Mouse (Mus musculus): ENCODE measurements around the gene Wdr5. TPM values are rescaled to one million over a fixed set of nuclear protein-coding genes. Genes with fewer than 3 reads are reported as not detected.
"Not testable (repeated sequence)": the region's sequence is repeated elsewhere in the genome, so short reads cannot be mapped to it uniquely, and the experiment has no call there.

The Wdr5 gene
- polyA plus RNA-seq, 1 experiment from 2014 or later: 37.1 TPM

GRCm38 (mm10) chr2:27490939-27491338, 24.0 kb upstream of the Wdr5 start:
- Histone ChIP-seq H3K36me3 (ENCODE audit: control insufficient read depth, insufficient read depth, low read length) (no peaks in the 10 kb centered on the region), H3K9me3 (ENCODE audit: control insufficient read depth, low read length) (no peaks in the 10 kb centered on the region), H3K27ac (ENCODE audit: low read depth, low read length) (no peak overlapping the region), H3K9ac (replicated peaks; ENCODE audit: low read depth, low read length) (no peak overlapping the region), H3K27me3 (ENCODE audit: control insufficient read depth, insufficient read depth, low read length) (no peaks in the 10 kb centered on the region), H3K4me3 (ENCODE audit: low read depth, low read length) (no peak overlapping the region), H3K4me1 (ENCODE audit: control insufficient read depth, insufficient read depth, low read length) (no peaks in the 10 kb centered on the region), H3K4me2 (ENCODE audit: low read depth, low read length) (no peak overlapping the region)
- ATAC-seq (ENCODE audit: low read depth): no peak
- 93% methylated on average over 2 of the region's 2 CpGs for WGBS

GRCm38 (mm10) chr2:27493971-27494370, 21.0 kb upstream of the Wdr5 start:
- Histone ChIP-seq H3K36me3 (ENCODE audit: control insufficient read depth, insufficient read depth, low read length) (no peaks in the 10 kb centered on the region), H3K4me1 (ENCODE audit: control insufficient read depth, insufficient read depth, low read length) (no peaks in the 10 kb centered on the region), H3K4me2 (ENCODE audit: low read depth, low read length) (no peak overlapping the region), H3K9me3 (ENCODE audit: control insufficient read depth, low read length) (no peaks in the 10 kb centered on the region), H3K4me3 (ENCODE audit: low read depth, low read length) (no peak overlapping the region), H3K9ac (replicated peaks; ENCODE audit: low read depth, low read length) (no peak overlapping the region), H3K27ac (ENCODE audit: low read depth, low read length) (no peak overlapping the region), H3K27me3 (ENCODE audit: control insufficient read depth, insufficient read depth, low read length) (no peaks in the 10 kb centered on the region)
- WGBS: 92% methylated on average over 3 of the region's 3 CpGs
- ATAC-seq (ENCODE audit: low read depth): no peak

- Histone ChIP-seq H3K9me3 (ENCODE audit: control insufficient read depth, low read length) (no peaks in the 10 kb centered on the region), H3K4me2 (ENCODE audit: low read depth, low read length) (peak overlapping the region; percentile 31), H3K36me3 (ENCODE audit: control insufficient read depth, insufficient read depth, low read length) (no peaks in the 10 kb centered on the region), H3K27ac (ENCODE audit: low read depth, low read length) (no peak overlapping the region), H3K4me3 (ENCODE audit: low read depth, low read length) (no peak overlapping the region), H3K9ac (replicated peaks; ENCODE audit: low read depth, low read length) (no peak overlapping the region), H3K4me1 (ENCODE audit: control insufficient read depth, insufficient read depth, low read length) (no peaks in the 10 kb centered on the region), H3K27me3 (ENCODE audit: control insufficient read depth, insufficient read depth, low read length) (no peaks in the 10 kb centered on the region)
- WGBS: 36% methylated on average over 23 of the region's 23 CpGs
- no peak for ATAC-seq (ENCODE audit: low read depth)
Measured at GRCm38 (mm10) chr2:27496391-27497028, 18.4 kb upstream of the Wdr5 start.

GRCm38 (mm10) chr2:27504113-27504885, 10.7 kb upstream of the Wdr5 start:
- no peak overlapping the region for H3K4me2 ChIP-seq (ENCODE audit: low read depth, low read length)
- no peak overlapping the region for H3K9ac ChIP-seq (replicated peaks; ENCODE audit: low read depth, low read length)
- H3K4me1 ChIP-seq (ENCODE audit: control insufficient read depth, insufficient read depth, low read length): no peaks in the 10 kb centered on the region
- H3K9me3 ChIP-seq (ENCODE audit: control insufficient read depth, low read length): no peaks in the 10 kb centered on the region
- no peaks in the 10 kb centered on the region for H3K36me3 ChIP-seq (ENCODE audit: control insufficient read depth, insufficient read depth, low read length)
- no peaks in the 10 kb centered on the region for H3K27me3 ChIP-seq (ENCODE audit: control insufficient read depth, insufficient read depth, low read length)
- H3K27ac ChIP-seq (ENCODE audit: low read depth, low read length): no peak overlapping the region
- ATAC-seq (ENCODE audit: low read depth): no peak
- H3K4me3 ChIP-seq (ENCODE audit: low read depth, low read length): no peak overlapping the region
- 75% methylated on average over 7 of the region's 7 CpGs for WGBS

- H3K9ac ChIP-seq (replicated peaks; ENCODE audit: low read depth, low read length): no peak overlapping the region
- H3K36me3 ChIP-seq (ENCODE audit: control insufficient read depth, insufficient read depth, low read length): no peaks in the 10 kb centered on the region
- WGBS: 18% methylated on average over 6 of the region's 6 CpGs
- no peaks in the 10 kb centered on the region for H3K9me3 ChIP-seq (ENCODE audit: control insufficient read depth, low read length)
- no peak overlapping the region for H3K4me2 ChIP-seq (ENCODE audit: low read depth, low read length)
- no peak for ATAC-seq (ENCODE audit: low read depth)
- H3K4me1 ChIP-seq (ENCODE audit: control insufficient read depth, insufficient read depth, low read length): no peaks in the 10 kb centered on the region
- no peak overlapping the region for H3K4me3 ChIP-seq (ENCODE audit: low read depth, low read length)
- no peak overlapping the region for H3K27ac ChIP-seq (ENCODE audit: low read depth, low read length)
- no peaks in the 10 kb centered on the region for H3K27me3 ChIP-seq (ENCODE audit: control insufficient read depth, insufficient read depth, low read length)
Measured at GRCm38 (mm10) chr2:27505539-27505938, 9.4 kb upstream of the Wdr5 start.

- H3K4me1 ChIP-seq (ENCODE audit: control insufficient read depth, insufficient read depth, low read length); ATAC-seq (ENCODE audit: low read depth); H3K27me3 ChIP-seq (ENCODE audit: control insufficient read depth, insufficient read depth, low read length); H3K4me3 ChIP-seq (ENCODE audit: low read depth, low read length); H3K27ac ChIP-seq (ENCODE audit: low read depth, low read length); H3K9ac ChIP-seq (replicated peaks; ENCODE audit: low read depth, low read length); H3K4me2 ChIP-seq (ENCODE audit: low read depth, low read length); H3K9me3 ChIP-seq (ENCODE audit: control insufficient read depth, low read length); H3K36me3 ChIP-seq (ENCODE audit: control insufficient read depth, insufficient read depth, low read length): not testable (repeated sequence)
- WGBS: 93% methylated on average over 4 of the region's 4 CpGs
Measured at GRCm38 (mm10) chr2:27506658-27507057, 8.3 kb upstream of the Wdr5 start.

- Histone ChIP-seq H3K9me3 (ENCODE audit: control insufficient read depth, low read length) (no peaks in the 10 kb centered on the region), H3K4me1 (ENCODE audit: control insufficient read depth, insufficient read depth, low read length) (no peaks in the 10 kb centered on the region), H3K4me2 (ENCODE audit: low read depth, low read length) (no peak within 1 kb of the TSS), H3K27me3 (ENCODE audit: control insufficient read depth, insufficient read depth, low read length) (no peaks in the 10 kb centered on the region), H3K9ac (replicated peaks; ENCODE audit: low read depth, low read length) (no peak within 1 kb of the TSS), H3K27ac (ENCODE audit: low read depth, low read length) (no peak within 1 kb of the TSS), H3K36me3 (ENCODE audit: control insufficient read depth, insufficient read depth, low read length) (no peaks in the 10 kb centered on the region), H3K4me3 (ENCODE audit: low read depth, low read length) (no peak within 1 kb of the TSS)
- no peak for ATAC-seq (ENCODE audit: low read depth)
- 70% methylated on average over 4 of the region's 4 CpGs for WGBS
Measured at GRCm38 (mm10) chr2:27507562-27507961, 7.4 kb upstream of the Wdr5 start, which contains the start of gene Brd3. Gene Brd3, minus strand, starts transcription at chr2:27507662.

GRCm38 (mm10) chr2:27510706-27511105, 4.3 kb upstream of the Wdr5 start:
- H3K4me2 ChIP-seq (ENCODE audit: low read depth, low read length): no peak overlapping the region
- ATAC-seq (ENCODE audit: low read depth): no peak
- no peaks in the 10 kb centered on the region for H3K36me3 ChIP-seq (ENCODE audit: control insufficient read depth, insufficient read depth, low read length)
- no peak overlapping the region for H3K9ac ChIP-seq (replicated peaks; ENCODE audit: low read depth, low read length)
- H3K27ac ChIP-seq (ENCODE audit: low read depth, low read length): no peak overlapping the region
- H3K4me1 ChIP-seq (ENCODE audit: control insufficient read depth, insufficient read depth, low read length): peaks cover 7% of the 10 kb centered on the region
- no peaks in the 10 kb centered on the region for H3K9me3 ChIP-seq (ENCODE audit: control insufficient read depth, low read length)
- no peak overlapping the region for H3K4me3 ChIP-seq (ENCODE audit: low read depth, low read length)
- WGBS: 97% methylated on average over 7 of the region's 7 CpGs
- H3K27me3 ChIP-seq (ENCODE audit: control insufficient read depth, insufficient read depth, low read length): no peaks in the 10 kb centered on the region

- Histone ChIP-seq H3K27ac (ENCODE audit: low read depth, low read length) (no peak overlapping the region), H3K4me1 (ENCODE audit: control insufficient read depth, insufficient read depth, low read length) (peaks cover 21% of the 10 kb centered on the region), H3K36me3 (ENCODE audit: control insufficient read depth, insufficient read depth, low read length) (no peaks in the 10 kb centered on the region), H3K9me3 (ENCODE audit: control insufficient read depth, low read length) (no peaks in the 10 kb centered on the region), H3K4me3 (ENCODE audit: low read depth, low read length) (no peak overlapping the region), H3K9ac (replicated peaks; ENCODE audit: low read depth, low read length) (no peak overlapping the region), H3K27me3 (ENCODE audit: control insufficient read depth, insufficient read depth, low read length) (no peaks in the 10 kb centered on the region), H3K4me2 (ENCODE audit: low read depth, low read length) (no peak overlapping the region)
- no peak for ATAC-seq (ENCODE audit: low read depth)
- WGBS: 96% methylated on average over 3 of the region's 3 CpGs
Measured at GRCm38 (mm10) chr2:27512909-27513308, 2.0 kb upstream of the Wdr5 start.

All from neural tube, embryonic 14.5 days (tissue).